Comparison of ENCODE assay signal across 25 mouse cellular contexts in genomic region chr9:110760886-110761285, GRCm38 (mm10). TPM values are rescaled to one million over a fixed set of nuclear protein-coding genes. Genes with fewer than 3 reads are reported as not detected.
A peak's percentile ranks its signal among the peaks of the same experiment; 100 is the strongest.
DNase-seq lines count a peak whose midpoint lies in the region; ATAC-seq and TF ChIP-seq lines count a peak whose summit lies in the region.
"Had no signal": no experiment of that assay in that cellular context is flagged by ENCODE, and none has a peak within 500 bp of the region (broad histone marks: within the 10 kb centered on the region; RNA-seq: fewer than 3 reads in every experiment).

No protein-coding gene starts in this region.

- 63% methylated on average over 8 of the region's 8 CpGs for WGBS in lung, embryonic 14.5 days
- WGBS in embryonic facial prominence, embryonic 10.5 days = 83% methylated on average over 8 of the region's 8 CpGs
- 74% methylated on average over 8 of the region's 8 CpGs for WGBS in embryonic facial prominence, embryonic 12.5 days
- 83% methylated on average over 8 of the region's 8 CpGs for WGBS in limb, embryonic 13.5 days

- TF ChIP-seq CTCF in lung, embryonic 14.5 days (IDR thresholded peaks at IDR 0.05; ENCODE audit: low read depth) = no peak

- no peaks in the 10 kb centered on the region for H3K9me3 ChIP-seq in lung, embryonic 14.5 days (ENCODE audit: low read depth, low read length)
- no peaks in the 10 kb centered on the region for H3K9me3 ChIP-seq in embryonic facial prominence, embryonic 10.5 days
- H3K9me3 ChIP-seq in embryonic facial prominence, embryonic 12.5 days = no peaks in the 10 kb centered on the region
- H3K9me3 ChIP-seq in limb, embryonic 13.5 days = no peaks in the 10 kb centered on the region
- H3K9me3 ChIP-seq: forebrain, embryonic 12.5 days; heart, embryonic 12.5 days had no signal

- ATAC-seq in lung, embryonic 14.5 days (ENCODE audit: insufficient read depth) = no peak
- no peak for ATAC-seq in embryonic facial prominence, embryonic 12.5 days (ENCODE audit: insufficient number of reproducible peaks, insufficient read depth, low FRiP score, low TSS enrichment)
- ATAC-seq in limb, embryonic 13.5 days (ENCODE audit: low FRiP score, low read depth) = no peak
- no peak for ATAC-seq in erythroid progenitor cell, adult 5-6 weeks (replicated peaks; ENCODE audit: low FRiP score, poor library complexity, severe bottlenecking)
- ATAC-seq: forebrain, embryonic 16.5 days; hindbrain, embryonic 16.5 days; inflammation-experienced regulatory T-cells, adult 6 months had no signal

- H3K4me1 ChIP-seq in lung, embryonic 14.5 days (ENCODE audit: insufficient read depth) = peaks cover 5% of the 10 kb centered on the region; the same call in 1 of the 2 replicates
- peaks cover 43% of the 10 kb centered on the region for H3K4me1 ChIP-seq in embryonic facial prominence, embryonic 10.5 days
- H3K4me1 ChIP-seq in embryonic facial prominence, embryonic 12.5 days = peaks cover 27% of the 10 kb centered on the region
- H3K4me1 ChIP-seq in limb, embryonic 13.5 days = peaks cover 44% of the 10 kb centered on the region
- H3K4me1 ChIP-seq: forebrain, embryonic 12.5 days had no signal

- H3K9ac ChIP-seq in lung, embryonic 14.5 days = no peak overlapping the region
- no peak overlapping the region; the same call in 1 of the 2 replicates for H3K9ac ChIP-seq in embryonic facial prominence, embryonic 12.5 days
- no peak overlapping the region for H3K9ac ChIP-seq in limb, embryonic 13.5 days
- H3K9ac ChIP-seq: forebrain, embryonic 12.5 days; heart, embryonic 12.5 days had no signal

- H3K36me3 ChIP-seq in lung, embryonic 14.5 days (ENCODE audit: insufficient read depth) = no peaks in the 10 kb centered on the region
- no peaks in the 10 kb centered on the region for H3K36me3 ChIP-seq in embryonic facial prominence, embryonic 10.5 days (replicated peaks)
- no peaks in the 10 kb centered on the region for H3K36me3 ChIP-seq in embryonic facial prominence, embryonic 12.5 days
- no peaks in the 10 kb centered on the region for H3K36me3 ChIP-seq in limb, embryonic 13.5 days
- H3K36me3 ChIP-seq: forebrain, embryonic 12.5 days had no signal

- H3K27me3 ChIP-seq in lung, embryonic 14.5 days (ENCODE audit: insufficient read depth, low read length) = no peaks in the 10 kb centered on the region
- peaks cover 16% of the 10 kb centered on the region for H3K27me3 ChIP-seq in embryonic facial prominence, embryonic 10.5 days (replicated peaks; ENCODE audit: low read depth, poor library complexity, severe bottlenecking)
- no peaks in the 10 kb centered on the region for H3K27me3 ChIP-seq in embryonic facial prominence, embryonic 12.5 days
- H3K27me3 ChIP-seq in limb, embryonic 13.5 days = 0 out of 2 replicates have a peak, but pooled peaks cover 3% of the 10 kb centered on the region
- H3K27me3 ChIP-seq: heart, embryonic 12.5 days had no signal

- no peak for DNase-seq in lung, embryonic 14.5 days
- DNase-seq in lung, postnatal 4 days = no peak
- DNase-seq in embryonic facial prominence, embryonic 10.5 days (ENCODE audit: low spot score) = no peak
- DNase-seq in layer of hippocampus, postnatal 25 days (ENCODE audit: extremely low spot score in 1 of 2, low spot score in 1 of 2) = no peak
- DNase-seq: adrenal gland, adult 2 months; adrenal gland, postnatal 25 days; cerebellum, adult 18-20 months; cerebellum, adult 9-11 months; embryo, embryonic 11 days; gastrocnemius, postnatal 10 days; heart, adult 2 months; heart, postnatal 36 days had no signal

- H3K4me3 ChIP-seq in lung, embryonic 14.5 days (ENCODE audit: low read depth, low read length) = no peak overlapping the region
- H3K4me3 ChIP-seq in embryonic facial prominence, embryonic 10.5 days = no peak overlapping the region
- no peak overlapping the region for H3K4me3 ChIP-seq in embryonic facial prominence, embryonic 12.5 days
- H3K4me3 ChIP-seq in limb, embryonic 13.5 days = no peak overlapping the region
- H3K4me3 ChIP-seq: forebrain, embryonic 12.5 days; heart, adult 2 months; heart, embryonic 12.5 days had no signal

- H3K4me2 ChIP-seq in lung, embryonic 14.5 days = no peak overlapping the region
- no peak overlapping the region for H3K4me2 ChIP-seq in embryonic facial prominence, embryonic 12.5 days (replicated peaks)
- no peak overlapping the region for H3K4me2 ChIP-seq in limb, embryonic 13.5 days (replicated peaks)
- H3K4me2 ChIP-seq: forebrain, embryonic 12.5 days; heart, embryonic 12.5 days had no signal

- H3K27ac ChIP-seq in lung, embryonic 14.5 days (ENCODE audit: low read depth) = peak overlapping the region; percentile 65
- H3K27ac ChIP-seq in embryonic facial prominence, embryonic 10.5 days (replicated peaks) = peak overlapping the region; percentile 40; the same call in 1 of the 2 replicates
- 0 out of 2 replicates have a peak overlapping the region, but pooled peaks have one; percentile 65 for H3K27ac ChIP-seq in embryonic facial prominence, embryonic 12.5 days
- peak overlapping the region; percentile 58; the same call in 1 of the 2 replicates for H3K27ac ChIP-seq in limb, embryonic 13.5 days
- H3K27ac ChIP-seq: forebrain, embryonic 12.5 days; heart, adult 2 months had no signal

RNA-seq across cellular contexts. Expression of gene Pth1r, which starts 13.9 kb away (rescaled TPM):
- 88.6 and 97.8 TPM in 2 replicates for polyA plus RNA-seq in lung, embryonic 14.5 days (2014; fragmentation: Nextera tagmentation; extraction: Ambion mirVana)
- 39.2 and 46.3 TPM in 2 replicates for polyA plus RNA-seq in embryonic facial prominence, embryonic 10.5 days (2016; fragmentation: Nextera tagmentation; extraction: Ambion mirVana)
- polyA plus RNA-seq in embryonic facial prominence, embryonic 12.5 days (2016; fragmentation: Nextera tagmentation; extraction: Ambion mirVana) = 115 and 117 TPM in 2 replicates
- 91.1 and 97.7 TPM in 2 replicates for polyA plus RNA-seq in limb, embryonic 13.5 days (2015; fragmentation: Nextera tagmentation; extraction: Ambion mirVana)
- total RNA-seq in layer of hippocampus, postnatal 25 days (2021) = 1 to 10 TPM; 5.5 to 6.4 TPM
- 1.3 TPM in 1 of 2 replicates, not detected in the other for total RNA-seq in erythroid progenitor cell, adult 5-6 weeks (2015; ENCODE audit: low replicate concordance)
- 0.77 TPM in 1 of 2 replicates, not detected in the other for total RNA-seq in erythroid progenitor cell, adult 5-6 weeks (2017; ENCODE audit: low replicate concordance)
- polyA plus RNA-seq: inflammation-experienced regulatory T-cells, adult 6 months had no signal

RNA-seq across cellular contexts. Expression of gene Myl3, which starts 19.2 kb away (rescaled TPM):
- 1.9 TPM in 2 replicates for polyA plus RNA-seq in lung, embryonic 14.5 days (2014; fragmentation: Nextera tagmentation; extraction: Ambion mirVana)
- polyA plus RNA-seq in embryonic facial prominence, embryonic 10.5 days (2016; fragmentation: Nextera tagmentation; extraction: Ambion mirVana) = 0.86 and 4.4 TPM in 2 replicates
- polyA plus RNA-seq in embryonic facial prominence, embryonic 12.5 days (2016; fragmentation: Nextera tagmentation; extraction: Ambion mirVana) = 1.9 and 2.4 TPM in 2 replicates
- 3.5 and 4.8 TPM in 2 replicates for polyA plus RNA-seq in limb, embryonic 13.5 days (2015; fragmentation: Nextera tagmentation; extraction: Ambion mirVana)
- total RNA-seq in layer of hippocampus, postnatal 25 days (2021) = under 1 TPM in 1 of 2 experiments, not detected in 1; 0.39 TPM
- not detected in 2 replicates for total RNA-seq in erythroid progenitor cell, adult 5-6 weeks (2015; ENCODE audit: low replicate concordance)
- not detected in 2 replicates for total RNA-seq in erythroid progenitor cell, adult 5-6 weeks (2017; ENCODE audit: low replicate concordance)
- total RNA-seq: adrenal gland, postnatal 25 days; common myeloid progenitor, adult 5-6 weeks had no signal
- polyA plus RNA-seq: adrenal gland, adult 2 months; inflammation-experienced regulatory T-cells, adult 6 months had no signal

RNA-seq across cellular contexts. Expression of gene Prss42, which starts 37.1 kb away (rescaled TPM):
- polyA plus RNA-seq in lung, embryonic 14.5 days (2014; fragmentation: Nextera tagmentation; extraction: Ambion mirVana) = not detected in 2 replicates
- polyA plus RNA-seq in embryonic facial prominence, embryonic 10.5 days (2016; fragmentation: Nextera tagmentation; extraction: Ambion mirVana) = not detected in 2 replicates
- not detected in 2 replicates for polyA plus RNA-seq in embryonic facial prominence, embryonic 12.5 days (2016; fragmentation: Nextera tagmentation; extraction: Ambion mirVana)
- polyA plus RNA-seq in limb, embryonic 13.5 days (2015; fragmentation: Nextera tagmentation; extraction: Ambion mirVana) = not detected in 2 replicates
- total RNA-seq in layer of hippocampus, postnatal 25 days (2021) = not detected
- not detected in 2 replicates for total RNA-seq in erythroid progenitor cell, adult 5-6 weeks (2015; ENCODE audit: low replicate concordance)
- total RNA-seq in erythroid progenitor cell, adult 5-6 weeks (2017; ENCODE audit: low replicate concordance) = not detected in 2 replicates
- total RNA-seq: adrenal gland, adult 2 months; adrenal gland, postnatal 25 days; common myeloid progenitor, adult 5-6 weeks; gastrocnemius, postnatal 10 days; heart, adult 2 months; heart, postnatal 36 days had no signal
- polyA plus RNA-seq: adrenal gland, adult 2 months; forebrain, embryonic 12.5 days; forebrain, embryonic 16.5 days; frontal cortex, adult 2 months; heart, adult 2 months; heart, embryonic 16.5 days; hindbrain, embryonic 11.5 days; hindbrain, embryonic 16.5 days; inflammation-experienced regulatory T-cells, adult 6 months had no signal

RNA-seq across cellular contexts. Expression of gene Prss44, which starts 52.9 kb away (rescaled TPM):
- not detected in 2 replicates for polyA plus RNA-seq in lung, embryonic 14.5 days (2014; fragmentation: Nextera tagmentation; extraction: Ambion mirVana)
- not detected in 2 replicates for polyA plus RNA-seq in embryonic facial prominence, embryonic 10.5 days (2016; fragmentation: Nextera tagmentation; extraction: Ambion mirVana)
- polyA plus RNA-seq in embryonic facial prominence, embryonic 12.5 days (2016; fragmentation: Nextera tagmentation; extraction: Ambion mirVana) = not detected in 2 replicates
- not detected in 2 replicates for polyA plus RNA-seq in limb, embryonic 13.5 days (2015; fragmentation: Nextera tagmentation; extraction: Ambion mirVana)
- not detected for total RNA-seq in layer of hippocampus, postnatal 25 days (2021)
- not detected in 2 replicates for total RNA-seq in erythroid progenitor cell, adult 5-6 weeks (2015; ENCODE audit: low replicate concordance)
- total RNA-seq in erythroid progenitor cell, adult 5-6 weeks (2017; ENCODE audit: low replicate concordance) = not detected in 2 replicates
- total RNA-seq: adrenal gland, adult 2 months; adrenal gland, postnatal 25 days; common myeloid progenitor, adult 5-6 weeks; gastrocnemius, postnatal 10 days; heart, adult 2 months; heart, postnatal 36 days had no signal
- polyA plus RNA-seq: adrenal gland, adult 2 months; forebrain, embryonic 12.5 days; forebrain, embryonic 16.5 days; frontal cortex, adult 2 months; gonadal fat pad, adult 2 months; heart, embryonic 12.5 days; heart, embryonic 16.5 days; hindbrain, embryonic 11.5 days; hindbrain, embryonic 16.5 days; inflammation-experienced regulatory T-cells, adult 6 months had no signal
